Mouse (Mus musculus) liver, postnatal 0 days (tissue): ENCODE measurements around the gene Cbwd1.

Experiments
- CTCF ChIP-seq: sonication (generic); IDR thresholded peaks from 2 replicates; pipeline ENCODE4 v1.5.1; 2016; ENCODE audit warnings: antibody characterized with exemption, low read depth
- EP300 ChIP-seq: IDR thresholded peaks from 2 replicates; pipeline ENCODE4 v1.6.1; 2016; ENCODE audit warnings: antibody characterized with exemption, low read depth, mild to moderate bottlenecking

DNA sequence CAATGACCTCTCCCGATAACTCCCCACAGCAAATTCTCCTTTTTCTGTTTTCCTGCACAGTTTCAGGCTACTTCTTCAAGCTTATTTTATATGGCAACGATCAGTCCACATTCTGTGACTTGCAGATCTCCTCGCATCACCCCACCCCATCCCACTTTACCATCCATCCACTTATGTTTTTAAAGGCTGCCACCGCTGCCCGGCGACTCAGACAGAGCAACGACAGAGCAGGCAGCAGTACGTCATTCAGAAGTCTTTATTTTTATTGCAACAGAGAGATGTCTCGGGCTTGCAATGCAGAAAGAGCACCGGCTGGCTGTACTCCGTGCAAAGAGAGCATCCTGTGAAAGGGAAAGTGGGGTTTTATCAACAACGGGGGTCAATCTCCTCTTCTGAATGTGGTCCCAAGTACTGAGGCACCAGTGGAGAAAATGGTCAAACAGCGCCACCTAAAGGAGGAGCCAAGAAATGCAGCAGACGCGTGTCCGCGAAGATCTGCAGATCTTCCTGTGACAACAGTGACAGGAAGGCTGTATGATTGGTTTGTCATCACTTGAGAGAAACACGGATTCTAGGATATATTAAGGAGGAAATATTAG is 90.3 kb downstream of the Cbwd1 start:
- TF ChIP-seq CTCF: peak; percentile 96
- TF ChIP-seq EP300: no peak
